Mouse (Mus musculus) stomach, postnatal 0 days (tissue): Measurements from ENCODE around the gene Ptbp3. TPM values are rescaled to one million over a fixed set of nuclear protein-coding genes. Genes with fewer than 3 reads are reported as not detected.

Source experiments
- ATAC-seq: fragments of 200-750 bp; cut with Nextera tagmentation; 2 replicates; pipeline ENCODE4 v1.8.0; 2017; ENCODE audit not compliant: low FRiP score, low TSS enrichment
- DNase-seq: peaks from one replicate; pipeline ENCODE4 v3.0.0-alpha.2; 2016; ENCODE audit warnings: low spot score
- H3K27ac ChIP-seq: fragments of 300-500 bp; sonication (generic); replicated peaks from 2 replicates; pipeline ENCODE4 v1.5.1; 2014; ENCODE audit warnings: mild to moderate bottlenecking, control low read depth
- H3K27me3 ChIP-seq: fragments of 300-500 bp; sonication (generic); 2 replicates; pipeline ENCODE4 v1.6.1; 2014; ENCODE audit warnings: low read length; ENCODE audit not compliant: control insufficient read depth, insufficient read depth
- H3K36me3 ChIP-seq: fragments of 300-500 bp; sonication (generic); 2 replicates; pipeline ENCODE4 v1.6.1; 2014; ENCODE audit warnings: low read length, mixed read lengths; ENCODE audit not compliant: control insufficient read depth, insufficient read depth
- H3K4me1 ChIP-seq: fragments of 300-500 bp; sonication (generic); replicated peaks from 2 replicates; pipeline ENCODE4 v1.6.1; 2014; ENCODE audit warnings: antibody characterized with exemption; ENCODE audit not compliant: control insufficient read depth, insufficient read depth
- H3K4me2 ChIP-seq: fragments of 300-500 bp; sonication (generic); replicated peaks from 2 replicates; pipeline ENCODE4 v1.6.1; 2014; ENCODE audit warnings: low read depth, mild to moderate bottlenecking, control low read depth, moderate library complexity
- H3K4me3 ChIP-seq: fragments of 300-500 bp; sonication (generic); 2 replicates; pipeline ENCODE4 v1.5.1; 2014; ENCODE audit warnings: low read depth, low read length, control low read depth
- H3K9ac ChIP-seq: fragments of 300-500 bp; sonication (generic); 2 replicates; pipeline ENCODE4 v1.6.1; 2014; ENCODE audit warnings: mild to moderate bottlenecking, low read length, control low read depth, mixed read lengths
- H3K9me3 ChIP-seq: fragments of 300-500 bp; sonication (generic); 2 replicates; pipeline ENCODE4 v1.6.1; 2016; ENCODE audit warnings: low read length; ENCODE audit not compliant: control insufficient read depth
- CTCF ChIP-seq: IDR thresholded peaks from 2 replicates; pipeline ENCODE4 v1.5.1; 2016; ENCODE audit warnings: antibody characterized with exemption, low read depth, mild to moderate bottlenecking, moderate library complexity
- EP300 ChIP-seq: optimal IDR thresholded peaks from 2 replicates; pipeline ENCODE3; 2016; ENCODE audit warnings: antibody characterized with exemption
- WGBS: fragments of 180-500 bp; shearing (Covaris S2); extraction: QIAGEN DNeasy Blood & Tissue Kit; methylation state at CpG from one replicate; pipeline ENCODE4 v1.1.7; 2014; 5-methylcytosine and 5-hydroxymethylcytosine counted together
- polyA plus RNA-seq: library from polyadenylated mRNA; unstranded; fragments of >200 nt; fragmentation: Nextera tagmentation; extraction: Ambion mirVana; gene quantifications from 2 replicates; pipeline ENCODE4 v1.2.1, GENCODE M21; 2015

Gene Ptbp3
- polyA plus RNA-seq, 1 experiment from 2014 or later, result 34.8 TPM

DNA sequence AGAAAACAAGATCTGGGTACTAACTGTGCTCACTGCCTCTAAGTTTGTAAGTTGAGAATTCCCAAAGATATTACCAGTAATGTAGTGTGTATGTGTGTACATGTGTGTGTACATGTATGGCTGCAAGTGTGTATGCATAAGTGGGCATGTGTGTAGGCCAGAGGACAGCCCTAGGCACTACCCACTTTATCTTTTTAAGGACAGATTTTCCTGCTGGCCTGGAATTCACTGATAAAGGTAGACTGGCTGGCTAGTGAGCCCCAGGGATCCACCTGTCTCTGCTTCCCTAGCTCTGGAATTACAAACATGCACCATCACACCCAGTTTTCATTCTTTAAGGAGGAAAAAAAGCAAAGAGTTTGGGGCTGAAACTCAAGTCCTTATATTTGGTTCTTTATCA, 6.0 kb upstream of the Ptbp3 start:
- H3K4me3 ChIP-seq, result no peak overlapping the region
- ATAC-seq, result no peak
- TF ChIP-seq CTCF, result no peak
- no peak for TF ChIP-seq EP300

DNA sequence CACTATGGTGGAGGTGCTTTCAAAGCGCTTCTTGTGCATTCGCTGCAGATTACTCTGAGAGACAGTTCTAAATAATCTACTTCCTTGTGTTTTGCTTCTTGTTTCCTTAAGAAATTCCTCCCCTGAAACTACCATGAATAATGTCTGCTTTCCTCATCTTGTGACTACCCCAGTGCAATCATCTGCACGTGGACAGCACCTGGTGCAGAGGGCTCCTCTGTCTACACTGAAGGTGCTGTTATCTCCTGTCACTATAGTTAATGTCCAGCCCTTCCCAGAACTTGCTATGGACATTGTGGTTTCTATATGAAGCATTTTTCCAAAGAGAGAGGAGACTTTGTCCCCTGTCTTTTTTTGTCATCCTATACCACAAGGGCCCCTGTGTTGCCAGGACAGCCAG, 4.4 kb upstream of the Ptbp3 start:
- no peaks in the 10 kb centered on the region for H3K4me1 ChIP-seq
- ATAC-seq, result no peak

More for the DNA sequence above, 6.0 kb upstream of the Ptbp3 start:
- H3K27me3 ChIP-seq, result no peaks in the 10 kb centered on the region
- no peak overlapping the region for H3K27ac ChIP-seq
- H3K4me1 ChIP-seq, result no peaks in the 10 kb centered on the region
- no peaks in the 10 kb centered on the region for H3K9me3 ChIP-seq
- H3K9ac ChIP-seq, result no peak overlapping the region
- no peaks in the 10 kb centered on the region for H3K36me3 ChIP-seq
- DNase-seq, result no peak
- no peak overlapping the region for H3K4me2 ChIP-seq

DNA sequence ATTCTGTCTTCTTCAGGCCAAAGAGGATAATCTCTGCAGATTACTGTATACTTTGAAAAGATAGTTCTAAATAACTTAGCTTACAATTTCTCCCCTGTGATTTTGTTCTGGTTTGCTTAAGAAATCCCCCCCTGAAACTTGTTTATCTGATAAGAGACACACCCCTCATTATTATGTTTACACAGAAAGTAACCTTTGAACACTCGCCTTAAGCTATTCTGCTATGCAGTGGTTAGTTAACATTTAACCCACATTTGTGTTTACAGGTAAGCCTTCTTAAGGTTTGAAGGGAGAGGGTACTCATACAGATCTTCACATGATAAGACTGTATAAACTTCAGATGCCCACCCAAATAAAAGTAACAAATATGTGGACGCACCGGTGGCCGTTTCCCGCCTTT, 3.7 kb upstream of the Ptbp3 start:
- Histone ChIP-seq H3K27me3 (no peaks in the 10 kb centered on the region), H3K36me3 (no peaks in the 10 kb centered on the region), H3K9ac (no peak overlapping the region), H3K4me3 (no peak overlapping the region), H3K4me1 (no peaks in the 10 kb centered on the region), H3K27ac (no peak overlapping the region), H3K9me3 (no peaks in the 10 kb centered on the region), H3K4me2 (no peak overlapping the region)
- no peak for TF ChIP-seq CTCF
- no peak for TF ChIP-seq EP300
- ATAC-seq (no peak), DNase-seq (no peak)
- WGBS, result 62% methylated on average over 5 of the region's 5 CpGs

More for the DNA sequence above, 4.4 kb upstream of the Ptbp3 start:
- no peak overlapping the region for H3K9ac ChIP-seq
- no peaks in the 10 kb centered on the region for H3K9me3 ChIP-seq
- 49% methylated on average over 3 of the region's 3 CpGs for whole genome bisulfite sequencing
- TF ChIP-seq CTCF, result no peak
- no peak for TF ChIP-seq EP300
- no peak overlapping the region; the same call in 1 of the 2 replicates for H3K27ac ChIP-seq
- H3K4me2 ChIP-seq, result no peak overlapping the region
- no peak overlapping the region for H3K4me3 ChIP-seq
- H3K36me3 ChIP-seq, result no peaks in the 10 kb centered on the region
- no peaks in the 10 kb centered on the region for H3K27me3 ChIP-seq
- no peak for DNase-seq

DNA sequence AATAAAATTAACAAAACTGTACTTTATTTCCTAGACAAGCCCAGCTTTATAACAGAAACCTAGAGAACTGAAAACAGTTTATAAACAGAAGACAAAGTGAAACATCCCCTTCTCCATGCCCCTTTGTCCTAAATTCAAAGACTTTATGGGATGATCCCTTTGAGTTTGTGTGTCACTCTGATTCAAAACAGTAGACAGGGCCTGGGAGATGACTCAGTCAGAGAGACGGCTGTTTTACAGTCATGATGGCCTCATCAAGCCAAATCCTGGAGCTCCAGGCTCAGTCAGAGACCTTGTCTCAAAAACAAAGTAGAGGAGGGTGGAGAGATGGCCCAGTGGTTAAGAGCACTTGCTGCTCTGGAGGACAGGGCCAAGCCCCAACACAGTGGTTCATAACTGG, 2.7 kb upstream of the Ptbp3 start:
- TF ChIP-seq EP300, result no peak
- TF ChIP-seq CTCF, result no peak
- no peaks in the 10 kb centered on the region for H3K4me1 ChIP-seq
- H3K4me3 ChIP-seq, result no peak overlapping the region
- H3K36me3 ChIP-seq, result no peaks in the 10 kb centered on the region
- H3K9ac ChIP-seq, result no peak overlapping the region
- H3K27me3 ChIP-seq, result no peaks in the 10 kb centered on the region
- H3K4me2 ChIP-seq, result no peak overlapping the region
- ATAC-seq (no peak), DNase-seq (no peak)
- WGBS, result 70% methylated on average over 1 of the region's 1 CpGs
- no peak overlapping the region for H3K27ac ChIP-seq
- H3K9me3 ChIP-seq, result no peaks in the 10 kb centered on the region

DNA sequence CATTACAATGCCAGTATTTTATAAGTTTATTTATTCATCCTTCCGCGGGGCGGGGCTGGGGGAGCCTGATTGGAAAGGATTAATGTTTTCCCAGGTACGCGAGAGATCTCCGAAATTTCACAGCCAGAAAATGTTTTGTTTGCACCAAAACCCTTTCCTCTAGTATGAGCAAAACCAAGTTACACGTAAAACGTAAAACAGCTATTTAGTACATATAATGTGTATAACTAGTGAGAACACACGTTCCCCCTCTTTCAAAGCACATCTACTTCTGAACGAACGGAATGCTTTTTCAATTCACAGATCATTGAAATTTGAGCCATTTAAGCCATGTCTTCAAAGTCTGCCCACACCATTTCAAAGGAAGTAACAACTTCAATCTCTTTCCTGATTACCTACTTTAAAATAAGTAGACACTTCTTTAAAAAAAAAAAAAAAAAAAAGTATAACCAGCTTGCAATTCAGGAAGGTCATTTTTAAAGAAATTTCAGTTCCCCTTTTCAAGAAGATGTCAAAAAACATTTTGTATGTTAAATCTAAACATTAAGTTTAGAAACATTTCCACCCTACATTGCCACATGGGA, 905 bp upstream of the Ptbp3 start:
- DNase-seq, result no peak
- peak overlapping the region; percentile 88 for H3K9ac ChIP-seq
- ATAC-seq, result no peak
- no peaks in the 10 kb centered on the region for H3K36me3 ChIP-seq
- H3K4me1 ChIP-seq, result no peaks in the 10 kb centered on the region
- H3K27ac ChIP-seq, result peak overlapping the region; percentile 99
- peak overlapping the region; percentile 92 for H3K4me2 ChIP-seq
- H3K27me3 ChIP-seq, result no peaks in the 10 kb centered on the region
- no peaks in the 10 kb centered on the region for H3K9me3 ChIP-seq
- 10% methylated on average over 11 of the region's 11 CpGs for WGBS
- no peak for TF ChIP-seq EP300
- H3K4me3 ChIP-seq, result peak overlapping the region; percentile 98

DNA sequence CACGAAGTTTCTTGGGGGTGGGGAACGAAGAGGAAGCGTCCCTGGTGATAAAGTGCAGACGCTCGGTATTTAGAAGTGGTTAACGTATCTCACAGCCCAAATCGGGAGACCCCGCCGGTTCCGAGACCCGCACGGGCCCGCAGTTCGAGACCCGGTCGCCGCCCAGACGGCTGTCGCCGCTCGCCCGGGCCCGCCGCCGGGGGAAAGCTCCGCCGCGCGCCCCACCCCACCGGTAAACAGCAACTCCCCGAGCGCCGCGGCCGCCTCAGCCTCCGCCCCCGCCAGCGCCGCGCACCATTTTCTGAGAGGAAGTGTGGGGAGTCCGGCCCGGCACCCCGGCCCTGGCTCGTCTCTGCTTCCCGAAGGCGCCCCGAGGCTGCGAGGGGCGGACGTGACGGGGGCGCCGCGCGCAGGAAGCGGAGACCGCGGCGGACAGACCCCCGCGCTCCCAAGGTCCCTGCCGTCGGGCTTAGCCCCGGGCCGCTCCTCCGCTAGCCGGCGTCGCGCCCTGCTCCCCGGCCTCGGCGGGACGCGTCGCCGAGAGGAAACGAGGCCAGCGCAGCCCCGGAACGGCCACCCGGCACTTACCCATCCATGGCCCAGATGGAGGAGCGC, 497 bp downstream of the Ptbp3 start:
- Histone ChIP-seq H3K4me1 (no peaks in the 10 kb centered on the region), H3K27me3 (no peaks in the 10 kb centered on the region), H3K27ac (peak overlapping the region; percentile 99), H3K9ac (peak overlapping the region; percentile 96), H3K4me2 (peak overlapping the region; percentile 58), H3K36me3 (no peaks in the 10 kb centered on the region), H3K9me3 (no peaks in the 10 kb centered on the region), H3K4me3 (peak overlapping the region; percentile 98)
- WGBS, result under 1% methylated on average over 67 of the region's 83 CpGs
- peak; percentile 87 for DNase-seq
- no peak for TF ChIP-seq EP300
- TF ChIP-seq CTCF, result no peak
- peak; percentile 79 for ATAC-seq
